Mouse (Mus musculus) hindbrain, embryonic 12.5 days (tissue): ENCODE data around the gene Tbca. TPM values are rescaled to one million over a fixed set of nuclear protein-coding genes. Genes with fewer than 3 reads are reported as not detected.

Experiments
- ATAC-seq: fragments of 200-750 bp; cut with Nextera tagmentation; 2 replicates; pipeline ENCODE4 v1.8.0; 2017; ENCODE audit warnings: moderate TSS enrichment; ENCODE audit not compliant: low FRiP score
- H3K27ac ChIP-seq: fragments of 300-500 bp; sonication (generic); 2 replicates; pipeline ENCODE4 v1.5.1; 2016; ENCODE audit warnings: mild to moderate bottlenecking
- H3K27me3 ChIP-seq: fragments of 300-500 bp; sonication (generic); 2 replicates; pipeline ENCODE4 v1.6.1; 2016; ENCODE audit warnings: mild to moderate bottlenecking
- H3K36me3 ChIP-seq: fragments of 300-500 bp; sonication (generic); 2 replicates; pipeline ENCODE4 v1.6.1; 2016; ENCODE audit warnings: mild to moderate bottlenecking
- H3K4me1 ChIP-seq: fragments of 300-500 bp; sonication (generic); 2 replicates; pipeline ENCODE4 v1.6.1; 2016
- H3K4me2 ChIP-seq: fragments of 300-500 bp; sonication (generic); replicated peaks from 2 replicates; pipeline ENCODE4 v1.6.1; 2016; ENCODE audit warnings: mild to moderate bottlenecking
- H3K4me3 ChIP-seq: fragments of 300-500 bp; sonication (generic); 2 replicates; pipeline ENCODE4 v1.5.1; 2016; ENCODE audit warnings: mild to moderate bottlenecking
- H3K9ac ChIP-seq: fragments of 300-500 bp; sonication (generic); 2 replicates; pipeline ENCODE4 v1.6.1; 2016; ENCODE audit warnings: mild to moderate bottlenecking, moderate library complexity
- H3K9me3 ChIP-seq: fragments of 300-500 bp; sonication (generic); replicated peaks from 2 replicates; pipeline ENCODE4 v1.6.1; 2016; ENCODE audit warnings: mild to moderate bottlenecking
- WGBS: fragments of 180-500 bp; shearing (Covaris S2); methylation state at CpG from one replicate; pipeline ENCODE4 v1.1.7; 2016; 5-methylcytosine and 5-hydroxymethylcytosine counted together
- polyA plus RNA-seq: library from polyadenylated mRNA; unstranded; fragments of >200 nt; fragmentation: Nextera tagmentation; extraction: Ambion mirVana; gene quantifications from 2 replicates; pipeline ENCODE4 v1.2.1, GENCODE M21; 2016

Tbca gene
- polyA plus RNA-seq, 1 experiment from 2014 or later: 223 TPM

GRCm38 (mm10) chr13:94873111-94874038 is 84.7 kb downstream of the Tbca start:
- under 1% methylated on average over 52 of the region's 54 CpGs for WGBS
- H3K36me3 ChIP-seq: no peaks in the 10 kb centered on the region
- H3K4me1 ChIP-seq: peaks cover 12% of the 10 kb centered on the region; the same call in 1 of the 2 replicates
- H3K27me3 ChIP-seq: peaks cover 76% of the 10 kb centered on the region
- H3K4me2 ChIP-seq: peak overlapping the region; percentile 33
- H3K27ac ChIP-seq: peak overlapping the region; percentile 81
- no peaks in the 10 kb centered on the region for H3K9me3 ChIP-seq
- peak overlapping the region; percentile 43; the same call in 1 of the 2 replicates for H3K9ac ChIP-seq
- H3K4me3 ChIP-seq: peak overlapping the region; percentile 19
- no peak for ATAC-seq

- WGBS: 1% methylated on average over 8 of the region's 8 CpGs
- peaks cover 7% of the 10 kb centered on the region; the same call in 1 of the 2 replicates for H3K4me1 ChIP-seq
- H3K27ac ChIP-seq: peak overlapping the region; percentile 81; the same call in 1 of the 2 replicates
- H3K27me3 ChIP-seq: peaks cover 71% of the 10 kb centered on the region
- no peaks in the 10 kb centered on the region for H3K36me3 ChIP-seq
- H3K4me3 ChIP-seq: no peak overlapping the region
- H3K9ac ChIP-seq: peak overlapping the region; percentile 43; the same call in 1 of the 2 replicates
- no peaks in the 10 kb centered on the region for H3K9me3 ChIP-seq
- H3K4me2 ChIP-seq: peak overlapping the region; percentile 33
- ATAC-seq: no peak
Measured at GRCm38 (mm10) chr13:94874039-94874425, 85.3 kb downstream of the Tbca start.

GRCm38 (mm10) chr13:94874656-94875395 is 86.1 kb downstream of the Tbca start:
- ATAC-seq: peak; percentile 29; the same call in 1 of the 2 replicates
- peaks cover 3% of the 10 kb centered on the region; the same call in 1 of the 2 replicates for H3K4me1 ChIP-seq
- H3K27ac ChIP-seq: peak overlapping the region; percentile 52; the same call in 1 of the 2 replicates
- no peaks in the 10 kb centered on the region for H3K36me3 ChIP-seq
- peaks cover 67% of the 10 kb centered on the region for H3K27me3 ChIP-seq
- peak overlapping the region; percentile 20 for H3K4me3 ChIP-seq
- peak overlapping the region; percentile 18 for H3K4me2 ChIP-seq
- WGBS: under 1% methylated on average over 23 of the region's 23 CpGs
- H3K9ac ChIP-seq: no peak overlapping the region
- no peaks in the 10 kb centered on the region for H3K9me3 ChIP-seq

GRCm38 (mm10) chr13:94875396-94875880 is 86.7 kb downstream of the Tbca start, which contains the start of gene Otp:
TSS of gene Otp (plus strand) at chr13:94875602.
- peak within 1 kb of the TSS; percentile 54; the same call in 1 of the 2 replicates for H3K9ac ChIP-seq
- H3K9me3 ChIP-seq: no peaks in the 10 kb centered on the region
- H3K27me3 ChIP-seq: peaks cover 68% of the 10 kb centered on the region
- no peaks in the 10 kb centered on the region for H3K36me3 ChIP-seq
- peak within 1 kb of the TSS; percentile 32 for H3K4me3 ChIP-seq
- peak; percentile 77 for ATAC-seq
- H3K4me1 ChIP-seq: peaks cover 3% of the 10 kb centered on the region; the same call in 1 of the 2 replicates
- peak within 1 kb of the TSS; percentile 18 for H3K4me2 ChIP-seq
- peak within 1 kb of the TSS; percentile 72 for H3K27ac ChIP-seq
- under 1% methylated on average over 30 of the region's 30 CpGs for WGBS

- Histone ChIP-seq H3K9ac (peak overlapping the region; percentile 54), H3K27me3 (peaks cover 71% of the 10 kb centered on the region), H3K4me3 (peak overlapping the region; percentile 32), H3K36me3 (no peaks in the 10 kb centered on the region), H3K9me3 (no peaks in the 10 kb centered on the region), H3K4me1 (peaks cover 3% of the 10 kb centered on the region; the same call in 1 of the 2 replicates), H3K4me2 (no peak overlapping the region), H3K27ac (peak overlapping the region; percentile 72)
- WGBS: under 1% methylated on average over 30 of the region's 30 CpGs
- ATAC-seq: no peak
Measured at GRCm38 (mm10) chr13:94876286-94877210, 87.8 kb downstream of the Tbca start.

GRCm38 (mm10) chr13:94877211-94877590 is 88.5 kb downstream of the Tbca start:
- Histone ChIP-seq H3K9me3 (no peaks in the 10 kb centered on the region), H3K9ac (peak overlapping the region; percentile 54), H3K27me3 (peaks cover 77% of the 10 kb centered on the region), H3K27ac (peak overlapping the region; percentile 72), H3K36me3 (no peaks in the 10 kb centered on the region), H3K4me3 (peak overlapping the region; percentile 32), H3K4me1 (peaks cover 3% of the 10 kb centered on the region; the same call in 1 of the 2 replicates), H3K4me2 (no peak overlapping the region)
- WGBS: under 1% methylated on average over 27 of the region's 27 CpGs
- ATAC-seq: no peak

GRCm38 (mm10) chr13:94877991-94878745 is 89.5 kb downstream of the Tbca start:
- H3K9me3 ChIP-seq: no peaks in the 10 kb centered on the region
- peaks cover 79% of the 10 kb centered on the region for H3K27me3 ChIP-seq
- peak overlapping the region; percentile 32 for H3K4me3 ChIP-seq
- no peak for ATAC-seq
- H3K4me2 ChIP-seq: no peak overlapping the region
- no peak overlapping the region; the same call in 1 of the 2 replicates for H3K27ac ChIP-seq
- 8% methylated on average over 10 of the region's 10 CpGs for WGBS
- H3K4me1 ChIP-seq: peaks cover 10% of the 10 kb centered on the region
- H3K36me3 ChIP-seq: no peaks in the 10 kb centered on the region
- H3K9ac ChIP-seq: no peak overlapping the region

GRCm38 (mm10) chr13:94881201-94881600 is 92.5 kb downstream of the Tbca start:
- Histone ChIP-seq H3K27ac (no peak overlapping the region), H3K4me3 (peak overlapping the region; percentile 39; the same call in 1 of the 2 replicates), H3K9me3 (no peaks in the 10 kb centered on the region), H3K4me1 (peaks cover 20% of the 10 kb centered on the region), H3K9ac (no peak overlapping the region), H3K36me3 (no peaks in the 10 kb centered on the region), H3K4me2 (peak overlapping the region; percentile 37), H3K27me3 (peaks cover 85% of the 10 kb centered on the region)
- no peak for ATAC-seq
- 0% methylated on average over 3 of the region's 3 CpGs for WGBS

- Histone ChIP-seq H3K36me3 (no peaks in the 10 kb centered on the region), H3K9ac (no peak overlapping the region), H3K27me3 (peaks cover 81% of the 10 kb centered on the region), H3K4me2 (peak overlapping the region; percentile 74), H3K4me1 (peaks cover 20% of the 10 kb centered on the region), H3K9me3 (no peaks in the 10 kb centered on the region), H3K4me3 (peak overlapping the region; percentile 39), H3K27ac (peak overlapping the region; percentile 75)
- no peak for ATAC-seq
- WGBS: 1% methylated on average over 10 of the region's 10 CpGs
Measured at GRCm38 (mm10) chr13:94882221-94882620, 93.5 kb downstream of the Tbca start.

- H3K9ac ChIP-seq: peak overlapping the region; percentile 58; the same call in 1 of the 2 replicates
- peak overlapping the region; percentile 75 for H3K27ac ChIP-seq
- peaks cover 20% of the 10 kb centered on the region for H3K4me1 ChIP-seq
- no peaks in the 10 kb centered on the region for H3K9me3 ChIP-seq
- under 1% methylated on average over 36 of the region's 37 CpGs for WGBS
- peaks cover 81% of the 10 kb centered on the region for H3K27me3 ChIP-seq
- peak overlapping the region; percentile 74 for H3K4me2 ChIP-seq
- H3K36me3 ChIP-seq: no peaks in the 10 kb centered on the region
- peak overlapping the region; percentile 39 for H3K4me3 ChIP-seq
- peak; percentile 58 for ATAC-seq
Measured at GRCm38 (mm10) chr13:94882711-94883145, 94.0 kb downstream of the Tbca start.
